Mouse (Mus musculus): ENCODE measurements around the gene Ptpra. TPM values are rescaled to one million over a fixed set of nuclear protein-coding genes. Genes with fewer than 3 reads are reported as not detected.
"Not testable (repeated sequence)": the region's sequence is repeated elsewhere in the genome, so short reads cannot be mapped to it uniquely, and the experiment has no call there.

Gene Ptpra
- polyA plus RNA-seq, 1 experiment from 2014 or later = 85.5 TPM

DNA sequence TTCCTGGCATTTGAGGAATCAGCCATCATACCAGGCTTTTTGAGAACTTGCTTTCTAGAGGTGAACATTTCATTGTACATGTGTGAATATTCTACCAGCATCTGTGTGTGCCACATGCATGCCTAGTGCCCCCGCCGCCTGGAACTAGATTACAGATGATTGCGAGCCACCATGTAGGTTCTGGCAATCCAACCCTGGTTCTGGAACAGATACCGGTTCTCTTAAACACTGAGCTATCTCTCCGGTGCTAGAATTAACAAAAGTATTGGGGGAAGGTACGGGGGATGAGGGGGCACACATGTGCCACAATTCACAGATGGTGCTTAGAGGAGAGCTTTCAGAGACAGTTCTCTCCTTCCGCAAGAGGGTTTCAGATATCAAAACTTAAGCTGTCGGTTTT lies 63.8 kb downstream of the Ptpra start:
- Histone ChIP-seq H3K4me1 (no peaks in the 10 kb centered on the region), H3K36me3 (peaks cover 61% of the 10 kb centered on the region), H3K9me3 (replicated peaks) (no peaks in the 10 kb centered on the region), H3K27me3 (ENCODE audit: low read depth, poor library complexity, severe bottlenecking) (no peaks in the 10 kb centered on the region), H3K4me3 (no peak overlapping the region), H3K27ac (no peak overlapping the region)
- DNase-seq (ENCODE audit: low spot score) = no peak
- WGBS = 94% methylated on average over 8 of the region's 8 CpGs

DNA sequence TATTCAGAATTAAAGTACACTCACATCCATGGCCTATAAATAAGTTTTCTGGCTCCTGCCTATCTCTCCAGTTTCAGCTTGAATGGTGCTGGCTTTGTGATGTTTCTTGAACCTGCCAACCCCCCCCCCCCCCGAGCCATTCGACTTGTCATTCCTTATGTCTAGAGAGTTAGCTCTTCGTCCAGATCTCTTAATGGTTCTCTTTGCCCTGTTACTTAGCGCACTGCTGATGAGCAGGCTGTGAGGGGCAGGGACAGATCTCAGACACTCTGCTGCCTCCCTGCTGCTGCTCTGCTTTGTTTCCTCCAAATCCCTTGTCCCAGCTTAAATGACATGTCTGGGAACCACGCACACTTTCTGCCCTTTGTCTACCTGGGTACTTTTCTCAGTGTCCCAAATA lies 65.7 kb downstream of the Ptpra start:
- Histone ChIP-seq H3K9me3 (replicated peaks) (no peaks in the 10 kb centered on the region), H3K36me3 (peaks cover 68% of the 10 kb centered on the region), H3K4me1 (no peaks in the 10 kb centered on the region), H3K4me3 (no peak overlapping the region), H3K27me3 (ENCODE audit: low read depth, poor library complexity, severe bottlenecking) (no peaks in the 10 kb centered on the region), H3K27ac (no peak overlapping the region)
- 85% methylated on average over 5 of the region's 5 CpGs for WGBS
- DNase-seq (ENCODE audit: low spot score) = no peak

DNA sequence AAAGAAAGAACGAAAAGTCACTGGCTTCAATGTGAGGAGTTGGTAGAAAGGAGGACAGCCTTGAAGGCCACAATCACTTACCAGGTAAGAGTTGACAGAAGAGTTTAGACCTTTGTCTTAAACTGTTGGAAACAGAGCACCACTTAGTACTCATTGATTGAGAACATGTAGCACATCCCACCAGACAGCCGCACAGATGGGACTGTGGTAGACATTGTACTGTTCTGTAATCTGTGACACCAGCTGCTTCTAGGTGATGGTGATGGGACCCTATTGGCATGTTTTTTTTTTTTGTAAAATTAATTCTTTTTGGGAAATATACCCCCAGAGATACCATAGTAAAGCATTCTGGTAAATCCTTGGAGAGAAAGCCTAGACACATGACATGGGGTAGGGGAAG lies 71.8 kb downstream of the Ptpra start:
- no peaks in the 10 kb centered on the region for H3K4me1 ChIP-seq
- WGBS = 99% methylated on average over 2 of the region's 2 CpGs

DNA sequence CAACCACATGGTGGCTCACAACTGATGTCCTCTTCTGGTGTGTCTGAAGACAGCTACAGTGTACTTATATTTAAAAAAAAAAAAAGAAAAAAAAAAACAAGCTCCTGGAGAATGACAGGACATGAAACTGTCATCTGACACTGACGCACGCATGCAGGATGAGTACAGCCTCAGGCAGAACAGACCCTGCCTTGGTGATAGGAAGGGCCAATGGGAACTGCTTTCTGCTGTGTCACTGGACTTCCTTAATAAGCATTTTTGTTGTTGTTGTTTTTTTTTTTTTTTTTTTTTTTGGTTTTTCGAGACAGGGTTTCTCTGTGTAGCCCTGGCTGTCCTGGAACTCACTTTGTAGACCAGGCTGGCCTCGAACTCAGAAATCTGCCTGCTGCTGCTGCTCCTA lies 75.4 kb downstream of the Ptpra start:
- not testable (repeated sequence) for H3K4me3 ChIP-seq; DNase-seq (ENCODE audit: low spot score); H3K9me3 ChIP-seq (replicated peaks); H3K27ac ChIP-seq; H3K27me3 ChIP-seq (ENCODE audit: low read depth, poor library complexity, severe bottlenecking); H3K4me1 ChIP-seq
- peaks cover 66% of the 10 kb centered on the region for H3K36me3 ChIP-seq
- 87% methylated on average over 4 of the region's 4 CpGs for WGBS

More for the DNA sequence above, 71.8 kb downstream of the Ptpra start:
- no peak for DNase-seq (ENCODE audit: low spot score)
- no peak overlapping the region for H3K4me3 ChIP-seq
- H3K27me3 ChIP-seq (ENCODE audit: low read depth, poor library complexity, severe bottlenecking) = no peaks in the 10 kb centered on the region
- no peaks in the 10 kb centered on the region for H3K9me3 ChIP-seq (replicated peaks)
- H3K36me3 ChIP-seq = peaks cover 77% of the 10 kb centered on the region
- H3K27ac ChIP-seq = no peak overlapping the region

DNA sequence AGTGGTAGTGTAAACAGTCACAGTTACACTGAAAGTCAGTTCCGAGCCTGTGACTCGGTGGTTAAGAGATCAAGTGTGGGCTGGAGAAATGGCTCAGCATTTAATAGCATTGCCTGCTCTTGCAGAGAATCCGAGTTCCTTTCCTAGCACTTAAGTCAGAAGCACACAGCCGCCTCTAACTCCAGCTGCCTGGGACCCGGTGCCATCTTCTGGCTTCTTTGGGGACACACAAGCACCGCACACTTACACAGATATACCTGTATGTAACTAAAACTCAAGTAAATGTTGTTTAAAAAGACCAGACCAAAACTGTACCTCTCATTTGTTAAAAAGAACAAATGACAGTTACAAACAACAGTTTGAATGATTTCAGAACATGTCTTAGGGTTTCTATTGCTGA lies 78.4 kb downstream of the Ptpra start:
- no peaks in the 10 kb centered on the region for H3K9me3 ChIP-seq (replicated peaks)
- DNase-seq (ENCODE audit: low spot score) = no peak
- no peaks in the 10 kb centered on the region for H3K27me3 ChIP-seq (ENCODE audit: low read depth, poor library complexity, severe bottlenecking)
- H3K4me1 ChIP-seq = no peaks in the 10 kb centered on the region
- WGBS = 88% methylated on average over 6 of the region's 6 CpGs
- no peak overlapping the region for H3K27ac ChIP-seq
- H3K36me3 ChIP-seq = peaks cover 52% of the 10 kb centered on the region
- no peak overlapping the region for H3K4me3 ChIP-seq

DNA sequence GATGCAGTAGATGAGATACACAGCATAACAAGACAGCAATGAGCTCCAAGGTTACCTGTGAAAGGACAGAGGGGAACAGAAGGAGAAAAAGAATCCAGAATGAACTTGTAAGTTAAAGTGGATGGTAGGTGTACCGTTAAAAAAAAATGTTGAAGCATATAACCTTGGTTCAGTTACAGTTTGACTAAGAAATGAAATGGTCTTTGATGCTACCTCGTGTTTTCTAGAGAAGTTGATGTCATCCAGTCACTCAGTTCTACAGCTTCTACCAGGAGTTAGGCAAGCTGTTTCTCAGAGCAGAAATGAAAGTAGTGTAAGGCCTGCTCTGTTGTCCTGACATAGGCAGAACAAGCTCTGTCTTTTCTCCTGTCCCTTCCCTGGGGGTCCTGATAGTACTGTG lies 79.2 kb downstream of the Ptpra start:
- Histone ChIP-seq H3K27ac (no peak overlapping the region), H3K27me3 (ENCODE audit: low read depth, poor library complexity, severe bottlenecking) (no peaks in the 10 kb centered on the region), H3K9me3 (replicated peaks) (no peaks in the 10 kb centered on the region), H3K4me1 (no peaks in the 10 kb centered on the region), H3K36me3 (peaks cover 56% of the 10 kb centered on the region), H3K4me3 (no peak overlapping the region)
- 93% methylated on average over 2 of the region's 2 CpGs for WGBS
- DNase-seq (ENCODE audit: low spot score) = no peak

DNA sequence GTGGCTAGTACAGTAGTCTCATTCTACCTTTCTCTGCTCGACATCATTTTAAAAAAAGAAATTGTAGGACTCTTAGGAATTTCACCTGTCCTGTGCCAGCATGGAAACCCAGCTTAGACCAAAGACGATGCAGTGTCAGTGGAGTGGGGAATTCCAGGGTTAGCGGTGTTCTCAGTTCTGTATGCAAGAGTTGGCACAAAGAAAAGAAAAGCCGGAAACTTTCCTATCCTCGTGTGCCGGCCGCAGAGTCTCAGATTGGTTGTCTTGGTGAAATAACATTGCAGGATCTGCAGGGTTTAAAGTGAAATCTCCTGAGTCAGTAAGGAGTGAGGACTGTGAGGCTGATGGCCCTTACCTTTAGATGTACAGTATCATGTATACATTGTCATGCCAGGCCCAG lies 79.8 kb downstream of the Ptpra start:
- H3K9me3 ChIP-seq (replicated peaks) = no peaks in the 10 kb centered on the region
- H3K4me3 ChIP-seq = no peak overlapping the region
- DNase-seq (ENCODE audit: low spot score) = no peak
- peaks cover 56% of the 10 kb centered on the region for H3K36me3 ChIP-seq
- WGBS = 93% methylated on average over 7 of the region's 7 CpGs
- H3K4me1 ChIP-seq = no peaks in the 10 kb centered on the region
- H3K27me3 ChIP-seq (ENCODE audit: low read depth, poor library complexity, severe bottlenecking) = no peaks in the 10 kb centered on the region
- no peak overlapping the region for H3K27ac ChIP-seq

DNA sequence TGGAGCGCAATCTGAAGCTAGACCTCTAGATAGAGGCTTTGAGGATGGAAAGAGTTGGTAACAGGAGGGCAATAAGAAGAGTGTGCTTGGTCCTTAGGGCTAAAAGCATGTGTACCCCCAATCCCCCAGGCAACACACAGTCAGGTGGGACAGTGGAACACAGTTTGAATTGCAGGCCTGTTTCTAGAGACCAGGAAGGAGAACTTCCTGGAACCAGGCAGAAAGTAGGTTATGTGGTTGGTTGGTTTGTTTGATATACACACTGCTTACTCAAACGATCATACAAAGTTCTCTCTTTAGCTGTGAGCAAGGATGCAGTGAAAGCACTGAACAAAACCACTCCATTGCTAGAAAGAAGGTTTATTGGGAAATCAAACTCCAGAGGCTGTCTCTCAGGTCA lies 82.1 kb downstream of the Ptpra start:
- Histone ChIP-seq H3K27ac (no peak overlapping the region), H3K9me3 (replicated peaks) (no peaks in the 10 kb centered on the region), H3K4me1 (no peaks in the 10 kb centered on the region), H3K36me3 (peaks cover 54% of the 10 kb centered on the region), H3K4me3 (no peak overlapping the region), H3K27me3 (ENCODE audit: low read depth, poor library complexity, severe bottlenecking) (no peaks in the 10 kb centered on the region)
- no peak for DNase-seq (ENCODE audit: low spot score)
- 88% methylated on average over 2 of the region's 2 CpGs for WGBS

DNA sequence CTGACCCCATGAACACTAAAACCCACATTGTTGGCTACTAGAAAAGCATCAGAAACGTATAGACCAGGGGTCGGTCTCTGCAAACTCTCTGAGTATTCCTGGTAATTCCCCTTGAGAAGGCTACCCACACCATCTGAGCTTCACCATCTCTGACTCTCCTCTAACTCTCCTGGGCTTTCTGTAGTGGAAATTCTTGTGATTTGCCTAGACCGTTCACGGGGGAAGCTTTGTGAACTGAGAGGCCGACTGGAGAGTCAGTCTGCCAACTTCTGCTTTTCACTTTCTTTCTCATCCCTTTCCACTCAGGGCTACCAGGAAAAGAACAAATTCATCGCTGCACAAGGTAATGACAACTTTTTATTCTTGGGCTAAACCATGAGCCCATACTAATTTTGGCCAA lies 84.9 kb downstream of the Ptpra start:
- DNase-seq (ENCODE audit: low spot score) = no peak
- no peaks in the 10 kb centered on the region for H3K4me1 ChIP-seq
- WGBS = 93% methylated on average over 6 of the region's 6 CpGs
- no peak overlapping the region for H3K27ac ChIP-seq
- peaks cover 64% of the 10 kb centered on the region for H3K36me3 ChIP-seq
- H3K9me3 ChIP-seq (replicated peaks) = no peaks in the 10 kb centered on the region
- H3K4me3 ChIP-seq = no peak overlapping the region
- H3K27me3 ChIP-seq (ENCODE audit: low read depth, poor library complexity, severe bottlenecking) = no peaks in the 10 kb centered on the region

DNA sequence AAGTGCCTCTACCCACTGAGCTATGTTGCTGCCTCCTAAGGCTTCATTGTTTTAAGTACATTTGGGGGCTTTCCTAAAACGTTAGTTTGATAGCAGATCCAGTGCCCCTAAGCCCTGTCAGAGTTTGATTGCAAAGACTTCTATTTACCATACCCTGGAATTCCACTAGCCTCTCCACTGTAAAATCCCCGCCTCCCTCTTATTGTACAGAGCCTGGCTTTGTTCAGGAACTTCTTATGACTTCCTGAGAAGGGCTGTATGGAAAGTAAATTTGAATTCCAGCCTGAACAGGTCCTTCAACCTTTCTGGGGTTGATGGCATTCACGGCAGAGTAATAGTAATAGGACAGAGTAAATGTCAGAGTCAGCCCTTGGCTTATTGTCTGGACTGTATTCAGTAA lies 86.8 kb downstream of the Ptpra start:
- Histone ChIP-seq H3K4me1 (no peaks in the 10 kb centered on the region), H3K27ac (no peak overlapping the region), H3K4me3 (no peak overlapping the region), H3K9me3 (replicated peaks) (no peaks in the 10 kb centered on the region), H3K27me3 (ENCODE audit: low read depth, poor library complexity, severe bottlenecking) (no peaks in the 10 kb centered on the region), H3K36me3 (peaks cover 82% of the 10 kb centered on the region)
- DNase-seq (ENCODE audit: low spot score) = no peak
- WGBS = 83% methylated on average over 3 of the region's 3 CpGs

DNA sequence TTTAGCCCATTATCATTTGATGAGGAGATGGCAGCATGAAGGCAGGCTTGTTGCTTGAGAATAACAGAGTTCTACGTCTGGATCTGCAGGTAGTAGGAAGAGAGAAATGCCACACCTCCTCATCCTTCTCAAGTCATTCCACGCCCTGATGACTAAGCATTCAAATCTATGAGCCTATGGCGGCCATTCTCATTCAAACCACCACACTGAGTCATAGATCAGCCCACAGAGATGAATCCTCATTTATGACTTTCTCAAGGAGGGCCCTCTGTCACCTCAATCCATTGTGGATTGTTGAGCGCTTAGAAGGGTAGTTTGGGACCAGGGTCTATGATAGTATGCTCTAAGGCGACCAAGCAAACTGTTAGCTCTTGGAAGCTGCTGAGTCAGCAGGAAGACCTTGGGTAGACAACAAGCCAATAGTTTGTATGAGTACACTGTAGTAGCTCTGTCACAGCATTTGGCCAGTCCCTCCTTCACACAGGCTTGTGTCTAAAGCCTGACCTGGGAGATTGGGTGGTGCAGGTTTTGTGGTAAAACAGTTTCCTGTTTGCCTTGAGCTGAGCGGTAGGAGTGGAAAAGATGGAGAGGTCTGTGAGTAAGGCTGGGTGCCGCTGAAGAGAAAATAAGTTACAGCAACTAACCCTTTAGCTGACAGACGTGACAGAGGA lies 88.9 kb downstream of the Ptpra start:
- no peak for DNase-seq (ENCODE audit: low spot score)
- Histone ChIP-seq H3K27ac (no peak overlapping the region), H3K4me1 (no peaks in the 10 kb centered on the region), H3K4me3 (no peak overlapping the region), H3K27me3 (ENCODE audit: low read depth, poor library complexity, severe bottlenecking) (no peaks in the 10 kb centered on the region), H3K36me3 (peaks cover 84% of the 10 kb centered on the region), H3K9me3 (replicated peaks) (no peaks in the 10 kb centered on the region)
- WGBS = 92% methylated on average over 8 of the region's 8 CpGs

DNA sequence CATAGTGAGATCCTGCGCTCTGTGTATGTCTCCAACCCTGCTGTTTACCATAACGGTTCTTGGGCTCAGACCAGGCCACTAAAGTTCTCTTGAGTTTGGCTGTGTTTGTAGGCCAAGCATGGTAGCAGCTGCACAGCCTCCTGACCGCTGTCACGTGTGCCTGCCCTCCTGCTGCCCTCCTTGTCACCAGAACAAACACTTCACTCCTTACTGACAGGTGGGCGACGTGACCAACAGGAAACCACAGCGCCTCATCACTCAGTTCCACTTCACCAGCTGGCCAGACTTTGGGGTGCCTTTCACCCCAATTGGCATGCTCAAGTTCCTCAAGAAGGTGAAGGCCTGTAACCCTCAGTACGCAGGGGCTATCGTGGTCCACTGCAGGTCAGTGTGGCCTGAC lies 90.2 kb downstream of the Ptpra start:
- no peak for DNase-seq (ENCODE audit: low spot score)
- WGBS = 91% methylated on average over 9 of the region's 9 CpGs
- H3K9me3 ChIP-seq (replicated peaks) = no peaks in the 10 kb centered on the region
- H3K4me3 ChIP-seq = no peak overlapping the region
- H3K27me3 ChIP-seq (ENCODE audit: low read depth, poor library complexity, severe bottlenecking) = no peaks in the 10 kb centered on the region
- no peak overlapping the region for H3K27ac ChIP-seq
- no peaks in the 10 kb centered on the region for H3K4me1 ChIP-seq
- H3K36me3 ChIP-seq = peaks cover 84% of the 10 kb centered on the region

DNA sequence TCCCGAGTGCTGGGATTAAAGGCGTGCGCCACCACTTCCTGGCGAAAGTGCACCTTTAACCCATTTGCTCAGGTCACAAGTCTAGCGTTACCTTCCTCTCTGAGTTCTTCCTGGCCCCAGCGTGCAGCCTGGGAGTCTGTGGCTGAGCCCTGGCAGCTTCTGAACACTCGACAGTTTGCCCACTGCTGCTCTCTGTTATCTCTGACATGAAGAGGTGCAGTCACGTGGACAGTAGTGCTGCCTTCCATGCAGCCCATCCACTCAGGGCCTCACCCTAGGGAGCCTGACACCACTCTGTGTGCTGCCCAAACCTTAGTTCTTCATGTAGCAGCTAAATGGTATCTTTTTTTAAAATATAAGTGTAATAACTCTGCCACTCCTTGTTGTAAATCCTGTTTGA lies 96.9 kb downstream of the Ptpra start:
- no peaks in the 10 kb centered on the region for H3K9me3 ChIP-seq (replicated peaks)
- H3K27me3 ChIP-seq (ENCODE audit: low read depth, poor library complexity, severe bottlenecking) = no peaks in the 10 kb centered on the region
- no peak overlapping the region for H3K27ac ChIP-seq
- WGBS = 90% methylated on average over 8 of the region's 8 CpGs
- peaks cover 93% of the 10 kb centered on the region for H3K36me3 ChIP-seq
- no peak overlapping the region for H3K4me3 ChIP-seq
- no peaks in the 10 kb centered on the region for H3K4me1 ChIP-seq
- no peak for DNase-seq (ENCODE audit: low spot score)

DNA sequence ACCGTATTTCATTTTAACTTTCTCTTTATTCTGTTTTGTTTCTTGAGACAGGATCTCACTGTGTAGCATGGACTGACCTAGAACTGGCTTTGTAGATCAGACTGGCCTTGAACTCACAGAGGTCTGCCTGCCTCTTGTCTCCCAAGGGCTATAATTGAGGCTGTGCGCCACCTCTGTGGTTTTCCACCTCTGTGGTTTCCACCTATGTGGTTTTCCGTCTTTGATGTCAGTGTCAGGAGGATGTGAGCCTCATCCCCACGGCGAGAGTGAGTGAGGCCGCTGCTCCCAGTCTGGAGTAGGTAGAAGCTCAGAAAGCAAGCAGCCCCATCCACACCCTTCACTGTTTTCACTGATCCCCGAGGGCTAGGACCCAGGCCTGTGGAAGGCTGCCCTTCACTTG lies 104.8 kb downstream of the Ptpra start:
- no peaks in the 10 kb centered on the region for H3K9me3 ChIP-seq (replicated peaks)
- no peak overlapping the region for H3K27ac ChIP-seq
- no peaks in the 10 kb centered on the region for H3K27me3 ChIP-seq (ENCODE audit: low read depth, poor library complexity, severe bottlenecking)
- 89% methylated on average over 7 of the region's 7 CpGs for WGBS
- H3K4me1 ChIP-seq = no peaks in the 10 kb centered on the region
- H3K4me3 ChIP-seq = no peak overlapping the region
- peaks cover 79% of the 10 kb centered on the region for H3K36me3 ChIP-seq
- DNase-seq (ENCODE audit: low spot score) = no peak
